Mouse (Mus musculus) liver, embryonic 14.5 days (tissue): ENCODE data around the gene C1qtnf2.

ENCODE experiments used
- CTCF ChIP-seq: IDR thresholded peaks from 2 replicates; pipeline ENCODE4 v1.5.1; 2016; ENCODE audit warnings: antibody characterized with exemption, low read depth, control low read depth
- EP300 ChIP-seq: IDR thresholded peaks from 2 replicates; pipeline ENCODE4 v1.6.1; 2016; ENCODE audit warnings: antibody characterized with exemption, low read depth

DNA sequence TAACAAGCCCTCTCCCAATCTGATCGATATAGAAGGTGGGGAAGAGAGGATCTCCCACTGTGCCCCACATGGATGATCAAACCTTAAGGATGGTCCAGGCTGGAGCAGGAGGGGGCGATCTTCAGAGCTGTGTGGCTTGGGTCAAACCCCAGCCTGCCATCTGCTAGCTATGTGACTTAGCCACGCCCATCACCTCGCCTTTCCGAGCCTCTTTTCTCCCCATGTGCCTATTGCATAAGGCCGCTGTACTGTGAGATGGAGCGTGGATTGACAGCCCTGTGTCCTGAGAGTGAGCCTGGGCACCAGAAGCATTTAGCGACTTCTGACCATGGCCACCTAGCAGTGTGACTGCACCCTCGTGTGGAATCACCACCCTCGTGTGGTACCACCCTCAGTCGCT lies 10.6 kb downstream of the C1qtnf2 start:
- TF ChIP-seq EP300 (no peak), CTCF (no peak)
